Mouse (Mus musculus) thymus, adult 2 months (tissue): ENCODE data around the gene Azgp1. TPM values are rescaled to one million over a fixed set of nuclear protein-coding genes. Genes with fewer than 3 reads are reported as not detected.

Source experiments
- DNase-seq: peaks from one replicate; pipeline ENCODE4 v3.0.0; 2021
- H3K27ac ChIP-seq: fragments of 200-500 bp; 2 replicates; pipeline ENCODE4 v1.5.1; 2012; ENCODE audit warnings: low read length, control low read depth; ENCODE audit not compliant: control insufficient read depth, insufficient read depth
- H3K27me3 ChIP-seq: fragments of 200-500 bp; 2 replicates; pipeline ENCODE4 v1.6.1; 2012; ENCODE audit warnings: mild to moderate bottlenecking, low read length, moderate library complexity, mixed read lengths; ENCODE audit not compliant: control insufficient read depth, insufficient read depth
- H3K36me3 ChIP-seq: fragments of 200-500 bp; 2 replicates; pipeline ENCODE4 v1.6.1; 2012; ENCODE audit warnings: mild to moderate bottlenecking, low read length, moderate library complexity; ENCODE audit not compliant: control insufficient read depth, insufficient read depth
- H3K4me1 ChIP-seq: fragments of 200-500 bp; replicated peaks from 2 replicates; pipeline ENCODE4 v1.6.1; 2012; ENCODE audit warnings: low read length; ENCODE audit not compliant: control insufficient read depth, insufficient read depth
- H3K4me3 ChIP-seq: fragments of 200-500 bp; 2 replicates; pipeline ENCODE4 v1.5.1; 2012; ENCODE audit warnings: mild to moderate bottlenecking, low read length, control low read depth, moderate library complexity; ENCODE audit not compliant: control insufficient read depth, insufficient read depth
- CTCF ChIP-seq: fragments of 200-500 bp; IDR thresholded peaks from 2 replicates; pipeline ENCODE4 v1.5.1; 2012; ENCODE audit warnings: mild to moderate bottlenecking, control low read depth, low read length, moderate library complexity, borderline replicate concordance; ENCODE audit not compliant: control insufficient read depth, poor library complexity, insufficient read depth; ENCODE audit errors: extremely low read depth
- POLR2A ChIP-seq: fragments of 200-500 bp; IDR thresholded peaks from 2 replicates; pipeline ENCODE4 v1.6.1; 2012; ENCODE audit warnings: mild to moderate bottlenecking, low read length, control low read depth, moderate library complexity; ENCODE audit not compliant: control insufficient read depth, poor library complexity, insufficient read depth; ENCODE audit errors: extremely low read depth
- WGBS: fragments of 180-500 bp; shearing (Covaris S2); methylation state at CpG from one replicate; pipeline ENCODE4 v1.1.7; 2018; 5-methylcytosine and 5-hydroxymethylcytosine counted together
- polyA plus RNA-seq: library from polyadenylated mRNA; depleted of rRNA; stranded (reverse); fragments of >200 nt; gene quantifications from 2 replicates; pipeline ENCODE4 v1.2.3, GENCODE M21; 2012

Gene Azgp1
- polyA plus RNA-seq, 1 experiment, result not detected

- WGBS, result 41% methylated on average over 6 of the region's 6 CpGs
- TF ChIP-seq POLR2A, result no peak
- TF ChIP-seq CTCF, result no peak
- Histone ChIP-seq H3K4me3 (no peak overlapping the region), H3K36me3 (no peaks in the 10 kb centered on the region), H3K4me1 (no peaks in the 10 kb centered on the region), H3K27me3 (no peaks in the 10 kb centered on the region), H3K27ac (no peak overlapping the region)
- DNase-seq, result peak; percentile 12
Measured at GRCm38 (mm10) chr5:137951218-137951617, 30.1 kb upstream of the Azgp1 start.

GRCm38 (mm10) chr5:137956404-137956803, 24.9 kb upstream of the Azgp1 start:
- WGBS, result 95% methylated on average over 3 of the region's 3 CpGs
- Histone ChIP-seq H3K36me3 (no peaks in the 10 kb centered on the region), H3K4me3 (no peak overlapping the region), H3K27ac (no peak overlapping the region), H3K27me3 (no peaks in the 10 kb centered on the region; the same call in 1 of the 2 replicates), H3K4me1 (no peaks in the 10 kb centered on the region)
- TF ChIP-seq POLR2A (no peak), CTCF (no peak)
- DNase-seq, result no peak

- DNase-seq, result no peak
- no peak within 1 kb of the TSS for H3K27ac ChIP-seq
- no peaks in the 10 kb centered on the region for H3K36me3 ChIP-seq
- WGBS, result 91% methylated on average over 8 of the region's 8 CpGs
- no peaks in the 10 kb centered on the region for H3K27me3 ChIP-seq
- TF ChIP-seq CTCF, result no peak
- no peak for TF ChIP-seq POLR2A
- H3K4me3 ChIP-seq, result no peak within 1 kb of the TSS
- no peaks in the 10 kb centered on the region for H3K4me1 ChIP-seq
Measured at GRCm38 (mm10) chr5:137962945-137963344, 18.4 kb upstream of the Azgp1 start, which contains the start of gene Gjc3. TSS of gene Gjc3 (minus strand) at chr5:137963098.

- Histone ChIP-seq H3K4me3 (no peak overlapping the region), H3K4me1 (no peaks in the 10 kb centered on the region), H3K27ac (no peak overlapping the region), H3K27me3 (no peaks in the 10 kb centered on the region), H3K36me3 (no peaks in the 10 kb centered on the region)
- TF ChIP-seq POLR2A (no peak), CTCF (no peak)
- DNase-seq, result no peak
Measured at GRCm38 (mm10) chr5:137966492-137966891, 14.8 kb upstream of the Azgp1 start.

GRCm38 (mm10) chr5:137973161-137973560, 8.2 kb upstream of the Azgp1 start:
- WGBS, result 78% methylated on average over 2 of the region's 2 CpGs
- no peaks in the 10 kb centered on the region for H3K27me3 ChIP-seq
- DNase-seq, result no peak
- no peaks in the 10 kb centered on the region for H3K4me1 ChIP-seq
- no peak overlapping the region for H3K27ac ChIP-seq
- H3K4me3 ChIP-seq, result no peak overlapping the region
- TF ChIP-seq POLR2A (no peak), CTCF (no peak)
- H3K36me3 ChIP-seq, result no peaks in the 10 kb centered on the region

GRCm38 (mm10) chr5:137973738-137974137, 7.6 kb upstream of the Azgp1 start:
- Histone ChIP-seq H3K27ac (no peak overlapping the region), H3K4me1 (no peaks in the 10 kb centered on the region)

GRCm38 (mm10) chr5:137974724-137975123, 6.6 kb upstream of the Azgp1 start:
- DNase-seq, result no peak
- no peak for TF ChIP-seq CTCF
- TF ChIP-seq POLR2A, result no peak
- H3K4me1 ChIP-seq, result no peaks in the 10 kb centered on the region
- no peak overlapping the region for H3K4me3 ChIP-seq
- H3K36me3 ChIP-seq, result no peaks in the 10 kb centered on the region
- 59% methylated on average over 3 of the region's 3 CpGs for WGBS
- H3K27ac ChIP-seq, result no peak overlapping the region
- H3K27me3 ChIP-seq, result no peaks in the 10 kb centered on the region

More at GRCm38 (mm10) chr5:137973738-137974137, 7.6 kb upstream of the Azgp1 start:
- DNase-seq, result no peak
- no peak overlapping the region for H3K4me3 ChIP-seq
- H3K27me3 ChIP-seq, result no peaks in the 10 kb centered on the region
- WGBS, result 61% methylated on average over 3 of the region's 3 CpGs
- TF ChIP-seq CTCF (no peak), POLR2A (no peak)
- no peaks in the 10 kb centered on the region for H3K36me3 ChIP-seq
